Mouse (Mus musculus) intestine, embryonic 14.5 days (tissue): Measurements from ENCODE around the gene Casp1. TPM values are rescaled to one million over a fixed set of nuclear protein-coding genes. Genes with fewer than 3 reads are reported as not detected.
A peak's percentile ranks its signal among the peaks of the same experiment; 100 is the strongest.

ENCODE experiments used
- ATAC-seq: fragments of 200-750 bp; cut with Nextera tagmentation; replicated peaks from 2 replicates; pipeline ENCODE4 v1.8.0; 2017; ENCODE audit warnings: low read depth, moderate number of reproducible peaks, moderate TSS enrichment, moderate library complexity; ENCODE audit not compliant: low FRiP score, low TSS enrichment
- DNase-seq: peaks from one replicate; pipeline ENCODE4 v3.0.0-alpha.2; 2018; ENCODE audit warnings: low spot score
- H3K27ac ChIP-seq: fragments of 300-500 bp; sonication (generic); 2 replicates; pipeline ENCODE4 v1.5.1; 2014; ENCODE audit warnings: low read depth, mild to moderate bottlenecking, control low read depth
- H3K27me3 ChIP-seq: fragments of 300-500 bp; sonication (generic); replicated peaks from 2 replicates; pipeline ENCODE4 v1.6.1; 2014; ENCODE audit warnings: low read length, control low read depth; ENCODE audit not compliant: control insufficient read depth, insufficient read depth
- H3K36me3 ChIP-seq: fragments of 300-500 bp; sonication (generic); 2 replicates; pipeline ENCODE4 v1.6.1; 2014; ENCODE audit warnings: low read length, control low read depth; ENCODE audit not compliant: control insufficient read depth, insufficient read depth
- H3K4me1 ChIP-seq: fragments of 300-500 bp; sonication (generic); replicated peaks from 2 replicates; pipeline ENCODE4 v1.6.1; 2014; ENCODE audit warnings: low read length, control low read depth, mixed read lengths; ENCODE audit not compliant: control insufficient read depth, insufficient read depth
- H3K4me2 ChIP-seq: fragments of 300-500 bp; sonication (generic); 2 replicates; pipeline ENCODE4 v1.6.1; 2014; ENCODE audit warnings: low read length
- H3K4me3 ChIP-seq: fragments of 300-500 bp; sonication (generic); 2 replicates; pipeline ENCODE4 v1.5.1; 2014; ENCODE audit warnings: low read depth, low read length, control low read depth, mixed read lengths
- H3K9ac ChIP-seq: fragments of 300-500 bp; sonication (generic); 2 replicates; pipeline ENCODE4 v1.6.1; 2014; ENCODE audit warnings: mild to moderate bottlenecking, low read length
- H3K9me3 ChIP-seq: fragments of 300-500 bp; sonication (generic); 2 replicates; pipeline ENCODE4 v1.6.1; 2016; ENCODE audit warnings: low read length, control low read depth; ENCODE audit not compliant: control insufficient read depth
- WGBS: fragments of 180-500 bp; shearing (Covaris S2); extraction: QIAGEN DNeasy Blood & Tissue Kit; methylation state at CpG from one replicate; pipeline ENCODE4 v1.1.7; 2014; 5-methylcytosine and 5-hydroxymethylcytosine counted together
- polyA plus RNA-seq: library from polyadenylated mRNA; unstranded; fragments of >200 nt; fragmentation: Nextera tagmentation; extraction: Ambion mirVana; gene quantifications from 2 replicates; pipeline ENCODE4 v1.2.1, GENCODE M21; 2014

The Casp1 gene
- polyA plus RNA-seq, 1 experiment from 2014 or later = 1.9 TPM

GRCm38 (mm10) chr9:5299132-5299381 lies 740 bp downstream of the Casp1 start:
- Histone ChIP-seq H3K27ac (no peak overlapping the region), H3K4me2 (no peak overlapping the region), H3K4me1 (no peaks in the 10 kb centered on the region), H3K4me3 (no peak overlapping the region), H3K36me3 (no peaks in the 10 kb centered on the region), H3K27me3 (no peaks in the 10 kb centered on the region), H3K9ac (no peak overlapping the region), H3K9me3 (no peaks in the 10 kb centered on the region)
- DNase-seq (no peak), ATAC-seq (no peak)
- WGBS = 74% methylated on average over 2 of the region's 2 CpGs

GRCm38 (mm10) chr9:5308561-5308960 lies 10.2 kb downstream of the Casp1 start, which contains the start of gene Casp4:
TSS of gene Casp4 (plus strand) at chr9:5308828.
- Histone ChIP-seq H3K4me2 (no peak within 1 kb of the TSS; the same call in 1 of the 2 replicates), H3K9ac (no peak within 1 kb of the TSS), H3K27me3 (no peaks in the 10 kb centered on the region), H3K4me1 (no peaks in the 10 kb centered on the region), H3K36me3 (no peaks in the 10 kb centered on the region), H3K27ac (no peak within 1 kb of the TSS), H3K9me3 (no peaks in the 10 kb centered on the region), H3K4me3 (0 out of 2 replicates have a peak within 1 kb of the TSS, but pooled peaks have one; percentile 10)
- no peak for DNase-seq
- no peak for ATAC-seq
- 59% methylated on average over 5 of the region's 5 CpGs for WGBS

- Histone ChIP-seq H3K4me2 (no peak overlapping the region), H3K27ac (no peak overlapping the region), H3K4me3 (no peak overlapping the region), H3K4me1 (no peaks in the 10 kb centered on the region), H3K9ac (no peak overlapping the region), H3K27me3 (no peaks in the 10 kb centered on the region), H3K9me3 (no peaks in the 10 kb centered on the region), H3K36me3 (no peaks in the 10 kb centered on the region)
- ATAC-seq (no peak), DNase-seq (no peak)
These were observed 11.8 kb downstream of the Casp1 start for GRCm38 (mm10) chr9:5310112-5310511.

- Histone ChIP-seq H3K27me3 (no peaks in the 10 kb centered on the region), H3K27ac (no peak overlapping the region), H3K4me1 (no peaks in the 10 kb centered on the region), H3K36me3 (no peaks in the 10 kb centered on the region), H3K9ac (no peak overlapping the region), H3K9me3 (no peaks in the 10 kb centered on the region), H3K4me2 (no peak overlapping the region), H3K4me3 (no peak overlapping the region)
- 74% methylated on average over 4 of the region's 4 CpGs for WGBS
- ATAC-seq (no peak), DNase-seq (no peak)
These were observed 13.1 kb downstream of the Casp1 start for GRCm38 (mm10) chr9:5311435-5311834.

GRCm38 (mm10) chr9:5328204-5328603 lies 29.9 kb downstream of the Casp1 start:
- WGBS = 72% methylated on average over 3 of the region's 3 CpGs
- Histone ChIP-seq H3K27me3 (no peaks in the 10 kb centered on the region), H3K9me3 (no peaks in the 10 kb centered on the region), H3K4me3 (no peak overlapping the region), H3K4me2 (no peak overlapping the region), H3K9ac (no peak overlapping the region), H3K4me1 (no peaks in the 10 kb centered on the region), H3K36me3 (no peaks in the 10 kb centered on the region), H3K27ac (no peak overlapping the region)
- ATAC-seq (no peak), DNase-seq (no peak)

GRCm38 (mm10) chr9:5332441-5332840 lies 34.1 kb downstream of the Casp1 start:
- Histone ChIP-seq H3K9ac (no peak overlapping the region), H3K4me3 (no peak overlapping the region), H3K4me2 (no peak overlapping the region), H3K4me1 (no peaks in the 10 kb centered on the region), H3K27ac (no peak overlapping the region), H3K36me3 (no peaks in the 10 kb centered on the region), H3K27me3 (no peaks in the 10 kb centered on the region), H3K9me3 (no peaks in the 10 kb centered on the region)
- ATAC-seq = peak; percentile 95
- no peak for DNase-seq

GRCm38 (mm10) chr9:5333422-5333821 lies 35.1 kb downstream of the Casp1 start:
- Histone ChIP-seq H3K4me2 (no peak overlapping the region), H3K9ac (no peak overlapping the region), H3K4me3 (no peak overlapping the region), H3K36me3 (no peaks in the 10 kb centered on the region), H3K4me1 (no peaks in the 10 kb centered on the region), H3K9me3 (no peaks in the 10 kb centered on the region), H3K27ac (no peak overlapping the region), H3K27me3 (no peaks in the 10 kb centered on the region)
- no peak for ATAC-seq
- WGBS = 90% methylated on average over 1 of the region's 1 CpGs
- no peak for DNase-seq

GRCm38 (mm10) chr9:5343092-5343491 lies 44.8 kb downstream of the Casp1 start:
- no peaks in the 10 kb centered on the region for H3K27me3 ChIP-seq

GRCm38 (mm10) chr9:5344090-5344489 lies 45.8 kb downstream of the Casp1 start:
- DNase-seq = no peak
- WGBS = 90% methylated on average over 4 of the region's 4 CpGs
- Histone ChIP-seq H3K4me2 (no peak overlapping the region), H3K36me3 (no peaks in the 10 kb centered on the region), H3K9ac (no peak overlapping the region), H3K27ac (no peak overlapping the region), H3K4me1 (no peaks in the 10 kb centered on the region; the same call in 1 of the 2 replicates), H3K27me3 (no peaks in the 10 kb centered on the region), H3K4me3 (no peak overlapping the region), H3K9me3 (no peaks in the 10 kb centered on the region)
- no peak for ATAC-seq

More at GRCm38 (mm10) chr9:5343092-5343491, 44.8 kb downstream of the Casp1 start:
- Histone ChIP-seq H3K36me3 (no peaks in the 10 kb centered on the region), H3K27ac (no peak overlapping the region), H3K4me1 (no peaks in the 10 kb centered on the region; the same call in 1 of the 2 replicates), H3K4me3 (no peak overlapping the region), H3K4me2 (no peak overlapping the region), H3K9ac (no peak overlapping the region), H3K9me3 (no peaks in the 10 kb centered on the region)
- DNase-seq (no peak), ATAC-seq (no peak)
- WGBS = 83% methylated on average over 1 of the region's 1 CpGs
